Mouse (Mus musculus) heart, postnatal 0 days (tissue): ENCODE results near the gene Rab35. TPM values are rescaled to one million over a fixed set of nuclear protein-coding genes. Genes with fewer than 3 reads are reported as not detected.

ENCODE experiments used
- ATAC-seq: fragments of 200-750 bp; cut with Nextera tagmentation; 2 replicates; pipeline ENCODE4 v1.8.0; 2017; ENCODE audit warnings: low read depth, moderate number of reproducible peaks, moderate library complexity; ENCODE audit not compliant: insufficient read depth
- DNase-seq: peaks from one replicate; pipeline ENCODE4 v3.0.0-alpha.2; 2016; ENCODE audit warnings: low spot score
- H3K27ac ChIP-seq: fragments of 300-500 bp; sonication (generic); 2 replicates; pipeline ENCODE4 v1.5.1; 2014; ENCODE audit warnings: low read depth, mild to moderate bottlenecking
- H3K27me3 ChIP-seq: fragments of 300-500 bp; sonication (generic); 2 replicates; pipeline ENCODE4 v1.6.1; 2014; ENCODE audit warnings: low read length, mixed read lengths; ENCODE audit not compliant: control insufficient read depth, insufficient read depth
- H3K36me3 ChIP-seq: fragments of 300-500 bp; sonication (generic); replicated peaks from 2 replicates; pipeline ENCODE4 v1.6.1; 2014; ENCODE audit warnings: low read length, mixed read lengths; ENCODE audit not compliant: control insufficient read depth, insufficient read depth
- H3K4me1 ChIP-seq: fragments of 300-500 bp; sonication (generic); 2 replicates; pipeline ENCODE4 v1.6.1; 2014; ENCODE audit warnings: antibody characterized with exemption; ENCODE audit not compliant: control insufficient read depth, insufficient read depth
- H3K4me2 ChIP-seq: fragments of 300-500 bp; sonication (generic); 2 replicates; pipeline ENCODE4 v1.6.1; 2014; ENCODE audit warnings: low read depth, mild to moderate bottlenecking, low read length, moderate library complexity
- H3K4me3 ChIP-seq: fragments of 300-500 bp; sonication (generic); 2 replicates; pipeline ENCODE4 v1.5.1; 2014; ENCODE audit warnings: low read depth, low read length
- H3K9ac ChIP-seq: fragments of 300-500 bp; sonication (generic); replicated peaks from 2 replicates; pipeline ENCODE4 v1.6.1; 2014; ENCODE audit warnings: low read depth, low read length, mixed read lengths
- H3K9me3 ChIP-seq: fragments of 300-500 bp; sonication (generic); replicated peaks from 2 replicates; pipeline ENCODE4 v1.6.1; 2016; ENCODE audit warnings: low read length; ENCODE audit not compliant: control insufficient read depth
- CTCF ChIP-seq: IDR thresholded peaks from 2 replicates; pipeline ENCODE4 v1.5.1; 2016; ENCODE audit warnings: antibody characterized with exemption, control low read depth, low read depth
- EP300 ChIP-seq: IDR thresholded peaks from 2 replicates; pipeline ENCODE4 v1.6.1; 2016; ENCODE audit warnings: antibody characterized with exemption, low read depth
- WGBS: fragments of 180-500 bp; shearing (Covaris S2); extraction: QIAGEN DNeasy Blood & Tissue Kit; methylation state at CpG from one replicate; pipeline ENCODE4 v1.1.7; 2014; 5-methylcytosine and 5-hydroxymethylcytosine counted together
- polyA plus RNA-seq: library from polyadenylated mRNA; unstranded; fragments of >200 nt; fragmentation: Nextera tagmentation; extraction: Ambion mirVana; gene quantifications from 2 replicates; pipeline ENCODE4 v1.2.1, GENCODE M21; 2015
- total RNA-seq: library from RNA; depleted of rRNA; stranded (reverse); fragments of >200 nt; gene quantifications from 2 replicates; pipeline ENCODE4 v1.2.3, GENCODE M21; 2014; ENCODE audit warnings: low replicate concordance; rRNA removed

Gene Rab35
- total RNA-seq: 37.4 and 43.6 TPM in 2 replicates
- polyA plus RNA-seq: 13.4 and 14.1 TPM in 2 replicates

- Histone ChIP-seq H3K27ac (peak within 1 kb of the TSS; percentile 76), H3K27me3 (no peaks in the 10 kb centered on the region), H3K4me1 (0 out of 2 replicates have a peak, but pooled peaks cover 10% of the 10 kb centered on the region), H3K36me3 (no peaks in the 10 kb centered on the region), H3K4me2 (peak within 1 kb of the TSS; percentile 70), H3K9ac (peak within 1 kb of the TSS; percentile 77), H3K9me3 (no peaks in the 10 kb centered on the region), H3K4me3 (peak within 1 kb of the TSS; percentile 65)
- no peak for TF ChIP-seq CTCF
- no peak for TF ChIP-seq EP300
- under 1% methylated on average over 59 of the region's 125 CpGs for WGBS
- ATAC-seq (peak; percentile 93), DNase-seq (peak; percentile 90)
These were observed at the start of gene Rab35 for GRCm38 (mm10) chr5:115631505-115632357. TSS of gene Rab35 (plus strand) at chr5:115631908.

DNA sequence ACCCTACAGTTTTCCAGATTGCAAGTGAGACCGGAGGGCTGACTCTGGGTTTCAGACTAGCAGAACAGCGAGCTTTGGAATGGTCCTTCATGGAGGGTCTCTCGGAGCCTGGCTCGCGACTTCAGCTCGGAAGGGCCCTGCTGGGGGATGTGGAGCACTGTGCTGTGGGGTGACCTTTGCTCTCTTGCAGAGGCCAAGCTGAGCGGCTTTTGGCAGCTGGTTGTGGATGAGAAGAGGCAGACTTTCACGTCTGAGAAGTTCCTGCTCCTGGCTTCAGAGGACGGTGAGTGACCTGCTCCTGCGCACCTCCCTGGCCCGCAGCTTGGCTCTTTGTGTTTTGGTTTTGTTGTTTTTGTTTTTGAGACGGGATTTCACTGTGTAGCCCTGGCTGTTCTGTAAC is 46.1 kb upstream of the Rab35 start:
- no peak for ATAC-seq
- no peak for DNase-seq

DNA sequence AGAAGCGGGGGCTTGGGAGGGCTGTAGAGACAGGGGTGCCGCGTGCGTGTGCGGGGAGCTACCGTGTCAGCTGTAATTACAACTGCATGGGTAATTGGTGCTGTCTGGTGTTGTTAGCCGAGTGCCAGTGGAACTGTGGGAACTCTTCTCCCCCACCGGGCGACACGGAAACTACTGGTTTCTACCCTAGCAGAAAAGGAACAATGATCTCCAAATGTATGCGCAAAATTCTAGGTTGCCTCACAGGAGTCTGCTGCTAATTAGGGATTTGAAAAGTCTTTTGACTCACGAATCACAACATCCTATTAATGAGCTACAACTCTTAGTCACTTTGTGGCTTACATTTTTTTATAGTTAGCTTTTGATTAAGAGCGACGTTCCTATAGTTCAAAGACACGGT is 45.5 kb upstream of the Rab35 start:
- no peak for TF ChIP-seq CTCF
- TF ChIP-seq EP300: no peak
- WGBS: 93% methylated on average over 15 of the region's 15 CpGs
- peaks cover 98% of the 10 kb centered on the region for H3K36me3 ChIP-seq
- peaks cover 9% of the 10 kb centered on the region for H3K9me3 ChIP-seq
- DNase-seq: no peak
- no peaks in the 10 kb centered on the region for H3K27me3 ChIP-seq
- no peak overlapping the region for H3K9ac ChIP-seq
- no peak overlapping the region for H3K4me3 ChIP-seq
- H3K27ac ChIP-seq: no peak overlapping the region
- no peaks in the 10 kb centered on the region for H3K4me1 ChIP-seq
- H3K4me2 ChIP-seq: no peak overlapping the region
- ATAC-seq: no peak

More for the DNA sequence above, 46.1 kb upstream of the Rab35 start:
- H3K27me3 ChIP-seq: no peaks in the 10 kb centered on the region
- H3K4me2 ChIP-seq: no peak overlapping the region
- no peak overlapping the region for H3K9ac ChIP-seq
- peaks cover 9% of the 10 kb centered on the region for H3K9me3 ChIP-seq
- H3K4me3 ChIP-seq: no peak overlapping the region
- peaks cover 98% of the 10 kb centered on the region for H3K36me3 ChIP-seq
- no peak for TF ChIP-seq CTCF
- TF ChIP-seq EP300: no peak
- WGBS: 88% methylated on average over 12 of the region's 12 CpGs
- H3K4me1 ChIP-seq: no peaks in the 10 kb centered on the region
- H3K27ac ChIP-seq: no peak overlapping the region

DNA sequence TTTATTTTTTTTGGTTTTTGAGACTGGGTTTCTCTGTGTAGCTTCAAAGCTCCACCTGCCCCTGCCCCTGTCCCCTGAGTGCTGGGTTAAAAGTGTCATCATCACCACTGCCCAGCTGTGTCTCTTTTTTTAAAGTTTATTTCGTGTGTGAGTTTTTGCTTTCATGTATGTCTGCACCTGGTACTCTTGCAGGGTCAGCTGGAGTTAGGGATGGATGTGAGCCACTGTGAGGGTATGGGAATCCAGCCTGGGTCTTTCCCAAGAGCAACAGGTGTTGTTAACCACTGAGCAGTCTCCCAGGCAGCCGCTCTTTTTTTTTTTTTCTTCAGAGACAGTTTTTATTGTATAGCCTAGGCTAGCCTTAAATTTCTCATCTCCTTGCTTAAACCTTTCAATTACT is 44.9 kb upstream of the Rab35 start:
- Histone ChIP-seq H3K4me1 (no peaks in the 10 kb centered on the region), H3K9me3 (peaks cover 9% of the 10 kb centered on the region), H3K4me2 (no peak overlapping the region), H3K27me3 (no peaks in the 10 kb centered on the region), H3K36me3 (peaks cover 96% of the 10 kb centered on the region), H3K27ac (no peak overlapping the region), H3K9ac (no peak overlapping the region), H3K4me3 (no peak overlapping the region)
- DNase-seq (no peak), ATAC-seq (no peak)
- 86% methylated on average over 2 of the region's 2 CpGs for WGBS
- no peak for TF ChIP-seq CTCF
- no peak for TF ChIP-seq EP300

- WGBS: 64% methylated on average over 11 of the region's 11 CpGs
- TF ChIP-seq CTCF: no peak
- ATAC-seq: no peak
- H3K9ac ChIP-seq: no peak overlapping the region
- no peak overlapping the region for H3K27ac ChIP-seq
- H3K4me3 ChIP-seq: no peak overlapping the region
- peaks cover 96% of the 10 kb centered on the region for H3K36me3 ChIP-seq
- no peaks in the 10 kb centered on the region for H3K4me1 ChIP-seq
- no peak for DNase-seq
- no peaks in the 10 kb centered on the region for H3K27me3 ChIP-seq
- no peaks in the 10 kb centered on the region for H3K9me3 ChIP-seq
- no peak overlapping the region for H3K4me2 ChIP-seq
These were observed 40.7 kb upstream of the Rab35 start for GRCm38 (mm10) chr5:115591028-115591427.

- ATAC-seq (no peak), DNase-seq (no peak)
- Histone ChIP-seq H3K4me3 (no peak overlapping the region), H3K36me3 (peaks cover 96% of the 10 kb centered on the region), H3K27ac (no peak overlapping the region), H3K4me1 (no peaks in the 10 kb centered on the region), H3K9ac (no peak overlapping the region), H3K4me2 (no peak overlapping the region), H3K27me3 (no peaks in the 10 kb centered on the region), H3K9me3 (no peaks in the 10 kb centered on the region)
- TF ChIP-seq CTCF (no peak), EP300 (no peak)
- WGBS: 88% methylated on average over 2 of the region's 2 CpGs
These were observed 40.2 kb upstream of the Rab35 start for GRCm38 (mm10) chr5:115591506-115591905.
